Mouse (Mus musculus) cortical plate, adult 2 months (tissue): Measurements from ENCODE around the gene Dohh.

Experiments used
- CTCF ChIP-seq: fragments of 200-500 bp; IDR thresholded peaks from 2 replicates; pipeline ENCODE4 v1.5.1; 2011; ENCODE audit warnings: mild to moderate bottlenecking, control low read depth, low read length; ENCODE audit not compliant: insufficient read depth; ENCODE audit errors: extremely low read depth
- POLR2A ChIP-seq: fragments of 200-500 bp; IDR thresholded peaks from 2 replicates; pipeline ENCODE4 v1.6.1; 2011; ENCODE audit warnings: mild to moderate bottlenecking, low read length, control low read depth; ENCODE audit not compliant: insufficient read depth; ENCODE audit errors: extremely low read depth

GRCm38 (mm10) chr10:81428507-81428870, 44.3 kb downstream of the Dohh start:
- no peak for TF ChIP-seq CTCF
- no peak for TF ChIP-seq POLR2A
